Mouse (Mus musculus): Measurements from ENCODE around the gene Lrp10. TPM values are rescaled to one million over a fixed set of nuclear protein-coding genes. Genes with fewer than 3 reads are reported as not detected.

The Lrp10 gene
- total RNA-seq, 1 experiment, result 20.8 TPM

DNA sequence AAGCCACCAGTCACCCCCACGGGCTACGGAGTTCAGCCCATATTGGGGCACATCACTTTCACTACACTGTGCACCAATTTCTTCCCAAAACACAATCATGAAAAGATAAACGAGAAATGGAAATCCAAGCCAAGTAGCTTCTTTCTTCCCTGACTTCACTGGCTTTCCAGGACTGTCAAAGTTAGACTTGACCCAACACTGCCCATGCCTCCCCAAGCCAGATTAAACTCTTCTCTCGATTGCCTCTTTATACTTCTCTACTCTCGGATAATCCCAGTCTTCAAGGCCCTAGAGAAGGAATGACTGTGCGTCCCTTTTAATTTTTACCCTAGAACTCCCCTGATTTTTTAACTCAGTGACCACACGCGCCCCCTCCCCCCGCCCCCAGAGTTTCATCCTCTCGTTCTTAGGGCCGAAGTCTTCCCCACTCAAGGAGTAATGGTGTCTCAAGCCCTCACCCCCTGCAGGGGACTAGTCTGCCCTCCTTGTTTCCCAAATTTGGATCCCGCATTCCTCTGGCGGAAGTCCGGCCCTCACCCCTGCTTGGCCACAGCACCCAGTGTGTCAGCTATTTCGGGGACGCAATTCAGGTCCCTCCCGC is 52.9 kb downstream of the Lrp10 start:
- Histone ChIP-seq H3K36me3 (ENCODE audit: control insufficient read depth, insufficient read depth, low read length, poor library complexity, severe bottlenecking) (peaks cover 36% of the 10 kb centered on the region), H3K9me3 (ENCODE audit: control insufficient read depth, insufficient read depth, low read depth, low read length) (peaks cover 10% of the 10 kb centered on the region; the same call in 1 of the 2 replicates), H3K4me1 (ENCODE audit: control insufficient read depth in 2 of 2, insufficient read depth in 2 of 2, low read length in 2 of 2, poor library complexity in 1 of 2) (no peaks in the 10 kb centered on the region; a peak in 3 of 4 replicates), H3K9ac (ENCODE audit: insufficient read depth, low read depth, low read length, poor library complexity, severe bottlenecking) (peak overlapping the region; percentile 98), H3K4me3 (ENCODE audit: insufficient read depth in 1 of 2, low read depth in 1 of 2, low read length in 2 of 2, poor library complexity in 1 of 2, severe bottlenecking in 1 of 2) (peak overlapping the region; percentile 89 to 93), H3K27ac (ENCODE audit: insufficient read depth, low read depth, low read length, poor library complexity, severe bottlenecking) (peak overlapping the region; percentile 89)
- DNase-seq (ENCODE audit: low read depth, low spot score), result no peak
- TF ChIP-seq ZNF384 (IDR thresholded peaks at IDR 0.05; ENCODE audit: low read depth, low read length) (no peak), CHD2 (IDR thresholded peaks at IDR 0.05; ENCODE audit: low read depth, low read length) (no peak), MAFK (IDR thresholded peaks at IDR 0.05; ENCODE audit: insufficient read depth, low read depth, low read length) (no peak), ZC3H11A (IDR thresholded peaks at IDR 0.05; ENCODE audit: borderline replicate concordance, low read depth, low read length) (no peak), HCFC1 (IDR thresholded peaks at IDR 0.05; ENCODE audit: borderline replicate concordance, insufficient read depth, low read length) (no peak; the same call in 1 of the 2 replicates)
- in situ Hi-C loops (cut with MboI; ENCODE audit: low sequenced_read_pairs in 2 of 2, unreplicated experiment in 2 of 2), result loop anchor here in 1 of 2 experiments (25.0 kb wide), 1 partner anchor 630 kb away; no protein-coding TSS in a partner anchor

Other genes with a start within 250 kb of the Lrp10 start
- 174 and 382 TPM in 2 replicates for gene Dad1, start 210.0 kb upstream of the Lrp10 start, total RNA-seq (2012; rRNA removed)
- gene Abhd4, start 209.9 kb upstream of the Lrp10 start, total RNA-seq (2012; rRNA removed), result 17.6 and 26.3 TPM in 2 replicates
- gene Olfr49, start 179.2 kb upstream of the Lrp10 start, total RNA-seq (2012; rRNA removed), result not detected in 2 replicates
- gene Oxa1l, start 103.3 kb upstream of the Lrp10 start, total RNA-seq (2012; rRNA removed), result 28.7 and 62.5 TPM in 2 replicates
- 93.1 and 310 TPM in 2 replicates for gene Slc7a7, start 46.4 kb upstream of the Lrp10 start, total RNA-seq (2012; rRNA removed)
- gene Mrpl52, start 37.2 kb upstream of the Lrp10 start, total RNA-seq (2012; rRNA removed), result 137 and 272 TPM in 2 replicates
- 29.8 and 67.3 TPM in 2 replicates for gene Mmp14, start 32.5 kb upstream of the Lrp10 start, total RNA-seq (2012; rRNA removed)
- gene Rem2, start 12.0 kb downstream of the Lrp10 start, total RNA-seq (2012; rRNA removed), result 0.85 and 1.4 TPM in 2 replicates
- gene Prmt5, start 53.4 kb downstream of the Lrp10 start, total RNA-seq (2012; rRNA removed), result 71.4 and 96.2 TPM in 2 replicates
- gene Haus4, start 90.5 kb downstream of the Lrp10 start, total RNA-seq (2012; rRNA removed), result 24.5 and 40.3 TPM in 2 replicates
- 65.1 and 94.1 TPM in 2 replicates for gene Ajuba, start 113.4 kb downstream of the Lrp10 start, total RNA-seq (2012; rRNA removed)
- gene 4931414P19Rik, start 141.9 kb downstream of the Lrp10 start, total RNA-seq (2012; rRNA removed), result 4.8 and 6.4 TPM in 2 replicates
- gene Psmb5, start 153.9 kb downstream of the Lrp10 start, total RNA-seq (2012; rRNA removed), result 202 and 317 TPM in 2 replicates
- 0.11 TPM in 1 of 2 replicates, not detected in the other for gene Psmb11, start 157.3 kb downstream of the Lrp10 start, total RNA-seq (2012; rRNA removed)
- gene Gm17606, start 176.8 kb downstream of the Lrp10 start, total RNA-seq (2012; rRNA removed), result not detected in 2 replicates
- gene Cdh24, start 177.2 kb downstream of the Lrp10 start, total RNA-seq (2012; rRNA removed), result 3.2 and 6.3 TPM in 2 replicates
- 26.7 and 34.3 TPM in 2 replicates for gene 1700123O20Rik, start 222.1 kb downstream of the Lrp10 start, total RNA-seq (2012; rRNA removed)
- 121 and 196 TPM in 2 replicates for gene Acin1, start 222.8 kb downstream of the Lrp10 start, total RNA-seq (2012; rRNA removed)
- gene Gm29776, start 234.7 kb downstream of the Lrp10 start, total RNA-seq (2012; rRNA removed), result 0.09 and 0.26 TPM in 2 replicates
- gene Cebpe, start 248.0 kb downstream of the Lrp10 start, total RNA-seq (2012; rRNA removed), result 0.26 TPM in 1 of 2 replicates, not detected in the other

Data from ES-E14 (cell line).